Mouse (Mus musculus) E14TG2a.4 (cell line): ENCODE results near the gene Pde1b.

Experiments
- CTCF ChIP-seq: conservative IDR thresholded peaks from 2 replicates; pipeline ENCODE4 v1.5.1; 2014; ENCODE audit warnings: low read length
- NANOG ChIP-seq: IDR thresholded peaks from 2 replicates; pipeline ENCODE4 v1.6.1; 2014; ENCODE audit warnings: borderline replicate concordance, low read length, mixed read lengths

GRCm38 (mm10) chr15:103462539-103463261, 40.1 kb upstream of the Pde1b start:
- TF ChIP-seq CTCF, result no peak
- TF ChIP-seq NANOG, result no peak
